Mouse (Mus musculus) forebrain, embryonic 13.5 days (tissue): Measurements from ENCODE around the gene Foxi1. TPM values are rescaled to one million over a fixed set of nuclear protein-coding genes. Genes with fewer than 3 reads are reported as not detected.

Experiments
- ATAC-seq: fragments of 200-750 bp; cut with Nextera tagmentation; 2 replicates; pipeline ENCODE4 v1.8.0; 2017
- H3K27ac ChIP-seq: fragments of 300-500 bp; sonication (generic); 2 replicates; pipeline ENCODE4 v1.5.1; 2015; ENCODE audit warnings: inconsistent platforms, mild to moderate bottlenecking, moderate library complexity
- H3K27me3 ChIP-seq: fragments of 300-500 bp; sonication (generic); 2 replicates; pipeline ENCODE4 v1.6.1; 2015; ENCODE audit warnings: mild to moderate bottlenecking, inconsistent platforms
- H3K36me3 ChIP-seq: fragments of 300-500 bp; sonication (generic); 2 replicates; pipeline ENCODE4 v1.6.1; 2015; ENCODE audit warnings: mild to moderate bottlenecking, inconsistent platforms; ENCODE audit not compliant: poor library complexity, severe bottlenecking
- H3K4me1 ChIP-seq: fragments of 300-500 bp; sonication (generic); 2 replicates; pipeline ENCODE4 v1.6.1; 2015; ENCODE audit warnings: inconsistent platforms
- H3K4me2 ChIP-seq: fragments of 300-500 bp; sonication (generic); 2 replicates; pipeline ENCODE4 v1.6.1; 2015; ENCODE audit warnings: inconsistent platforms, mild to moderate bottlenecking, moderate library complexity
- H3K4me3 ChIP-seq: fragments of 300-500 bp; sonication (generic); 2 replicates; pipeline ENCODE4 v1.5.1; 2015; ENCODE audit warnings: mild to moderate bottlenecking, inconsistent platforms
- H3K9ac ChIP-seq: fragments of 300-500 bp; sonication (generic); 2 replicates; pipeline ENCODE4 v1.6.1; 2015; ENCODE audit warnings: mild to moderate bottlenecking, inconsistent platforms
- H3K9me3 ChIP-seq: fragments of 300-500 bp; sonication (generic); replicated peaks from 2 replicates; pipeline ENCODE4 v1.6.1; 2016; ENCODE audit warnings: inconsistent platforms
- WGBS: fragments of 180-500 bp; shearing (Covaris S2); methylation state at CpG from one replicate; pipeline ENCODE4 v1.1.7; 2015; 5-methylcytosine and 5-hydroxymethylcytosine counted together
- polyA plus RNA-seq: library from polyadenylated mRNA; unstranded; fragments of >200 nt; fragmentation: Nextera tagmentation; extraction: Ambion mirVana; gene quantifications from 2 replicates; pipeline ENCODE4 v1.2.1, GENCODE M21; 2015

Foxi1 gene
- polyA plus RNA-seq, 1 experiment from 2014 or later = not detected

DNA sequence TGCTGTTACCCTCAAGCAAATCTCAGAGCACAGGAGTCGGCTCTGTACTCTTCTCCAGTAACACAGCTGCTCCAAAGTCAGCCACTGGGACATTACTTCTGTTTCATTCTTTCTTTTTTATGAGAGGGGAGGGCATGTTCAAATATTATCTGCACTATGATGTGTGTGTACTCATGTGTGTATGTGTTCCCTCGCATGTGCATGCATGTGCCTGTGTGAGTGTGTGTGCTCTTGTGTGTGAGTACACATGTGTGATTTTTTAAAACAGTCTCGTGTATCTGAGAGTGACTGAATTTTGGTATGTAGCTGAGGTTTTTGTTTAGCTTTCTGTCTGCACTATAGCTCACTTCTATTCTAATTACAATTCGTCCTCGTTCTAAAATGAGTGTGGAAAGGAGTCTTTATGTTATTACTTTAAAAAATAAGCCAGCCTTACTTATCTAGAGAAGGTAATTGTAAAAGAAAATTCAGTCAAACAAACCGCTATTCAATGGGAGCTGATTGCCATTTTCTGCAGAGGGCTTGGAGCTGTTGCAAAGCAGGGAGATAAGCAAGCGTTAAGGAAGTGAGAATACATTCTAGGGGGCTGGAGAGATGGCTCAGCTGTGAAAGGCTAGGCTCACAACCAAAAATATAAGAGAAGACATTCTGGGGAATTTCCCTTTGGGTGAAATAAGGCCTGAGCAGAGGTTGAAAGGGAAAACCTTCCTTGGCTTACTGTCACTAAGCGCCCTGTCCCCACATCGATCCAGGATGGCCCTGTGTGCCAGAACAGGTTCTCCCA is 13.5 kb downstream of the Foxi1 start:
- no peak overlapping the region for H3K4me3 ChIP-seq
- no peak for ATAC-seq
- 72% methylated on average over 9 of the region's 9 CpGs for WGBS
- H3K9me3 ChIP-seq = no peaks in the 10 kb centered on the region
- no peaks in the 10 kb centered on the region for H3K4me1 ChIP-seq
- H3K4me2 ChIP-seq = no peak overlapping the region
- H3K36me3 ChIP-seq = no peaks in the 10 kb centered on the region
- no peak overlapping the region for H3K27ac ChIP-seq
- H3K9ac ChIP-seq = no peak overlapping the region
- H3K27me3 ChIP-seq = no peaks in the 10 kb centered on the region

DNA sequence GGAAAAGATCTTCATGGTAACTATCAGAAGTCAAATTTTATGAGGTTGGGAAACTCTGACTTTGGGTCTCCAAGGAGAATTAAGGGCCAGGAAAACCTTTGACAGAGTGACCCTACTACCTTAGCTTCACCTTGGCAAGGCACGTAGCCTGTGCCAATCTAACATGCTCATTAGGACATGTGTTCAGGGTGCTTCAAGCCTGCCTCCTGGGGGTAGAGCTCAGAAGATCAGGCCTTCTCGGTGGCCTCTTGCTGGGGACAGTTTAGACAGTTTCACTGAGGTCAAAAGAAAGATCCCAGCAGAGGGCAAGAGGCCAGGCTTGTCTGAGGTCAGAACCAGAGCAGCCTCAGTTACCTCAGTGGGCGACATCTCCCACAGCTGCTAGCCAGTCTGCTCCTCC is 14.2 kb downstream of the Foxi1 start:
- 68% methylated on average over 3 of the region's 3 CpGs for WGBS
- Histone ChIP-seq H3K4me3 (no peak overlapping the region), H3K27ac (no peak overlapping the region), H3K4me2 (no peak overlapping the region), H3K4me1 (no peaks in the 10 kb centered on the region), H3K36me3 (no peaks in the 10 kb centered on the region), H3K9ac (no peak overlapping the region), H3K27me3 (no peaks in the 10 kb centered on the region), H3K9me3 (no peaks in the 10 kb centered on the region)
- no peak for ATAC-seq

DNA sequence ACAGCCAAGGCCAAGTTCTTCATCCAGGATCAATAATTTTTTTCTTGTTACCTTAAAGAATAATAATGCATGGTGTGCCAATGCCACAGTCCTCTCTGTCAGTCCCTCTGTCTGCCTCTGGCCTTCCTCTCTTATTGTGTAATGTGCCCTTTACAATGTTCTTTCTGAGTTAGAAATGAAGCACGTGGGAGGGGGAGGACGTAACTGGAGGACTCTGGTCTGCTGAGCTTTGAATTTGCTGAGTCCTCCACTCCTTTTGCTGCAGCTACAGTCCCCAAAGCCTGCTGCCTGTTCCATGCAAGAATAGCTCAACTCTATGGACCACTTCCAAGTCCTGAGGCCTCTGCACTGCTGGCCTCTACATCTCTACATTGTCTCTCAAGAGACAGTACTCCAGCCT is 23.6 kb downstream of the Foxi1 start:
- no peaks in the 10 kb centered on the region for H3K9me3 ChIP-seq
- no peak overlapping the region for H3K27ac ChIP-seq
- H3K4me2 ChIP-seq = no peak overlapping the region
- WGBS = 80% methylated on average over 2 of the region's 2 CpGs
- no peak for ATAC-seq
- no peak overlapping the region for H3K4me3 ChIP-seq
- H3K4me1 ChIP-seq = peaks cover 13% of the 10 kb centered on the region
- no peaks in the 10 kb centered on the region for H3K36me3 ChIP-seq
- no peak overlapping the region for H3K9ac ChIP-seq
- H3K27me3 ChIP-seq = no peaks in the 10 kb centered on the region

DNA sequence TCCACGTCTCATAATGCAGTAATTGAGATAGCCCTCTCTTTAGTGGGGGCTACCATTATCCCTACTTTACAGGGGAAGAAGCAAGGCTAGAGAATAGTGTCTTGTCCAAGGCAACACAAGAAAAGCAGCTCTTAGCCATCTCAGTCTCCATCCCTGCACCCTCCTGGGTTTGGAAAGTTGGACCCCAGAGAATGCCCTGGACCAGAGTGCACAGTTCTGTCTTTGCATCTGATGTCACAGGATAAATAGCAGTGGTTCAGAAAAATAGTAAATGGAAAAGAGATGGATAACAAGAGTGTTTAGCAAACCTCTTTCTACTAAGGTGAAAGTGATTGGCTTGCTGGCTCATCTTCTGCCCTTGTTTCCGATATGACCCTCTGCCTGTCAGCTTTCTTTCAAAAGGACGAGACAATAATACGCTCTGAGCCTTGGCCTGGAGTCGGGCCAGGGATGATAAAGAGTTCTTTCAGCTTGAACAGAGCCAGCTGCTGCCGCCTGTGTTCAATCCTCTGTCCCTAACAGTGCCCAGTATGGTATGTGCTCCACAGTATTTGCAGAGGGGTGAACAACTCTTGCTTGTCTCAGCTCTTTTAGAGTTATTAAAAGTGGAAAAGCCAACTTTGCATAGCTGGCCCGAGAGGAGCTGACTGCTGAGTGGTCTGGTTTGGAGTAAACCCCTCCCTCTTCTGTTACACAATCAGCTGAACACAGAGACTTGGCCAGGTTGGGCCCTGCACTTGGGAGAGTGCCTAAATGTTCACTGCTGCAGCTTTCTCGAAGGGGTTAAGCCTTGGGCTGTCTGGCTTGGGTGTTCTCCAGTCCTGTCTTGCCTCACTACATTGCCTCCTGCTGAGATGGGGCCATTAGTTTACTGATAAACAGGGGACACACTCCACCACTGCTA is 26.4 kb downstream of the Foxi1 start:
- peak; percentile 38; the same call in 1 of the 2 replicates for ATAC-seq
- 28% methylated on average over 8 of the region's 8 CpGs for WGBS

DNA sequence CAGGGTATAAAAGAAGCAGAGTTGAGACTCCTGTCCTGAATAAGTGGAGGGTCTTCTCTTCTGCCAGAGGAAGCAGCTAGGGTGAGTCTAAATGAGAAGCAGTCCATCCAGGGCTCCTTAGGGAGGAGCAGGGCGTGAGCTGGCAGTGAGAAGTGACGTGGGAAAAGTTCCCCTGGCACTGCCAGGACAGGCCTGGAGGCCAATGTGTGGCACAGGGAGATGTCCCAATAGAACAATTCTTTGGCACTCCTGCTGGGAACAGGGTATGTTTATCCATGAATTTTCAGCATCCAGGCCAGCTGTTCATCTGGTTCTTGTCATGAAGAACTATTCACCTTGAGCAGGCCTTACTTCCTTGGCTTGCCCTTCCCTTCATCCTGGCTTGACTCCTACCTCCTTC is 29.1 kb downstream of the Foxi1 start:
- Histone ChIP-seq H3K9ac (no peak overlapping the region), H3K4me3 (no peak overlapping the region), H3K27me3 (no peaks in the 10 kb centered on the region), H3K4me2 (no peak overlapping the region), H3K27ac (no peak overlapping the region), H3K4me1 (peaks cover 13% of the 10 kb centered on the region), H3K36me3 (no peaks in the 10 kb centered on the region), H3K9me3 (no peaks in the 10 kb centered on the region)
- ATAC-seq = no peak
- WGBS = 84% methylated on average over 2 of the region's 2 CpGs

More for the DNA sequence above, 26.4 kb downstream of the Foxi1 start:
- Histone ChIP-seq H3K9ac (no peak overlapping the region), H3K27me3 (no peaks in the 10 kb centered on the region), H3K4me1 (peaks cover 13% of the 10 kb centered on the region), H3K27ac (no peak overlapping the region), H3K9me3 (no peaks in the 10 kb centered on the region), H3K4me3 (no peak overlapping the region), H3K36me3 (no peaks in the 10 kb centered on the region), H3K4me2 (no peak overlapping the region)

DNA sequence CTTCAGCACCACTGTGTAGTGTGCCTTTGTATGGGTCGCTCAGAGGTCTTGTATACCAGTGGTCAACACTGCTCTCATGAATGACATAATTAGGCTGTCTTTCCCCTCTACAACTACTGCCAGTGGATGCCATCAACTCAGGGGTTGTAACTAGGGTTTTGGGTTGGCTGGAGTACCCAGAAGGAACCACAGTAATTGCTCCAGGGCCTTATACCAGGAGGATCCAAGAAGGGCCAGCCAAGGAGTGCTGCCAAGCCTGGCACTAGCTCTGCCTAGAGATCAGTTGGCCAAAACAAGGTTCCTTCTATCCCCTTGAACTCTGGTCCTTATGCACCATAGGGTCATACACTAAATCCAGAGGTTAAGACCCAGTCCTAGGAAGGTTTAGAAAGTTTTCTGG is 31.5 kb downstream of the Foxi1 start:
- no peaks in the 10 kb centered on the region for H3K9me3 ChIP-seq
- no peak overlapping the region for H3K4me2 ChIP-seq
- 79% methylated on average over 1 of the region's 1 CpGs for WGBS
- ATAC-seq = no peak
- no peaks in the 10 kb centered on the region for H3K27me3 ChIP-seq
- H3K4me1 ChIP-seq = peaks cover 4% of the 10 kb centered on the region; the same call in 1 of the 2 replicates
- no peak overlapping the region for H3K9ac ChIP-seq
- no peak overlapping the region for H3K27ac ChIP-seq
- no peak overlapping the region for H3K4me3 ChIP-seq
- no peaks in the 10 kb centered on the region for H3K36me3 ChIP-seq

DNA sequence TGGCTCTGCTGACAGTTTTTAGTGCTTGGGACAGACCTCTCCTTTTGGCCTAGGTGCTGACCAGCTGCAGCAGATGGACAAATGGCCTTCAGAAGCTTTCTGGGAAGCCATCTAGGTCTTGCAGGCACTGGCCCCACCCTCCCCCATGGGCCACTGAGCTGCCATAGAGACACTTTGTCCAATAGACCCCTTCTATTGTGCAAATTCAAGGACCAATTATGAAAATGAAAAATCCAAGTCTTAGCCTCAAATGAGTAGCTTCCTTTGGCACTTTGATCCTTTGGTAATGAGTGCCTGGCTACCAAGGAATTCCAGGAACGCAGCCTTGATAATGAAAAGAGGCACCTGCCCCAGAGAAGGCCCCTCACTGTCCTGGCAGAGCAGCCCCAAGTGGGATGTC is 36.7 kb downstream of the Foxi1 start:
- Histone ChIP-seq H3K27ac (no peak overlapping the region), H3K4me1 (no peaks in the 10 kb centered on the region), H3K9ac (no peak overlapping the region), H3K4me3 (no peak overlapping the region), H3K36me3 (no peaks in the 10 kb centered on the region), H3K27me3 (no peaks in the 10 kb centered on the region), H3K4me2 (no peak overlapping the region), H3K9me3 (no peaks in the 10 kb centered on the region)
- ATAC-seq = no peak
- WGBS = 84% methylated on average over 1 of the region's 1 CpGs

DNA sequence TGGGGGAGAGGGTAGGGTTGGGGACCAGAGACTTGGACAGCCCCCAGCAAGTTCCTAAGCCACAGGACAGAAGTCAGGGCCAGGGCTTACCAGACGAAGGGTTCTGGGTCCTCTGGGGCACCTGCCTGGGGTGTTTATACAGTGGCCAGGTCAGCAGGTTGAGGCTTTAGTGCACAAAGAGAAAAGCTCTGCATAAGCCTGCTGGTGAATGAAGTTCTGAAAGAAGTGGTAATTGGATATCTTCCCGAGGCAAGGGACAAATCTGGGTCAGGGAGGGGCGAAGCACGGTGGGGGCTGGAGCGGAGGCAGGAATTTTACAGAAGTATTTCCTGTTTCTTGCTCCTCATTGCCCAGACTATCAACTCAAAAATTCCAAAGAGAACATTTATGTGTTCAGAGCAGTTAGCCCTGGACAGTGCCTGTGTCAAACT is 38.4 kb downstream of the Foxi1 start:
- H3K4me1 ChIP-seq = no peaks in the 10 kb centered on the region
- H3K36me3 ChIP-seq = no peaks in the 10 kb centered on the region
- no peaks in the 10 kb centered on the region for H3K9me3 ChIP-seq
- ATAC-seq = no peak
- H3K27me3 ChIP-seq = no peaks in the 10 kb centered on the region
- 15% methylated on average over 5 of the region's 5 CpGs for WGBS
- no peak overlapping the region for H3K4me3 ChIP-seq
- H3K4me2 ChIP-seq = no peak overlapping the region
- no peak overlapping the region for H3K9ac ChIP-seq
- no peak overlapping the region for H3K27ac ChIP-seq

DNA sequence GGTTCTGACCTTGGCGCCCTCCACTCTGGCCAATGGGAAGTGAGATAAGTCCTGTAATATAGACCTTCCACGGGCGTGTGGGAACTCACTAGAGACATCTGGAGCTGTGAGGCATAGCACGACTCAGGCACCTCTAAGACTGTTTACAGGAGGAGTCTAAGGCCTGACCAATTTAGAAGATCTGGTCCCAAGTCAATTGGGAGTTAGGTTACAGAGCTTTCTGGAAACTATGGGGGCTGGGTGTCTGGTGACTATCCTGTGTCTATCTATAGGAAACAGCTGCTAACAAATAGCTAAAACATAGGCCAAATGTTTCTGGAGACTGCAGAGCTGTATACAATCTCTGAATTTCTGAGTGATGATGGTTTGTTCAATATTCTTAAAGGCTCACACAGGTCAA is 41.5 kb downstream of the Foxi1 start:
- no peak overlapping the region for H3K4me2 ChIP-seq
- no peaks in the 10 kb centered on the region for H3K27me3 ChIP-seq
- 82% methylated on average over 4 of the region's 4 CpGs for WGBS
- no peaks in the 10 kb centered on the region for H3K36me3 ChIP-seq
- no peak for ATAC-seq
- no peaks in the 10 kb centered on the region for H3K4me1 ChIP-seq
- no peak overlapping the region for H3K4me3 ChIP-seq
- no peak overlapping the region for H3K27ac ChIP-seq
- no peak overlapping the region for H3K9ac ChIP-seq
- H3K9me3 ChIP-seq = peaks cover 5% of the 10 kb centered on the region; the same call in 1 of the 2 replicates

DNA sequence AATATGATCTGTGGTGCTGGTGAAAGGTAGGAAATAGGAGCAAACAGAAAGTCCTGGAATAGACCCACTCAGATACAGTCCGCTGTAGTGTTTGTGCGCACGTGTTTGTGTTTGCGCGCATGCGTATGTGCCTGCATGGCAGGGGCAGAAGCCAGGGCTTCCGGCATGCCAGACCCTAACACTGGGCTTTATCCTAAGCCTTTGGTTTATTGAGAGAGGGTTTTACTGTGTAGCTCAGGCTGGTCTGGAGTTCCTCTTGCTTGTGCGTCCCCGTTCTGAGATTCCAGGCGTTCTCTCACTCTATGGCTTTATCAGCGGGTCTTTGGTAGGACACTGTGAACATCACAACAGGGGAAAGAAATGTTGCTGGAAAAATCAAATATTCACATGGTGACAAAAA is 42.6 kb downstream of the Foxi1 start:
- H3K36me3 ChIP-seq = no peaks in the 10 kb centered on the region
- H3K27ac ChIP-seq = no peak overlapping the region
- no peak for ATAC-seq
- H3K4me3 ChIP-seq = no peak overlapping the region
- no peaks in the 10 kb centered on the region for H3K4me1 ChIP-seq
- peaks cover 7% of the 10 kb centered on the region; the same call in 1 of the 2 replicates for H3K9me3 ChIP-seq
- WGBS = 97% methylated on average over 11 of the region's 11 CpGs
- H3K9ac ChIP-seq = no peak overlapping the region
- no peaks in the 10 kb centered on the region for H3K27me3 ChIP-seq
- H3K4me2 ChIP-seq = no peak overlapping the region

DNA sequence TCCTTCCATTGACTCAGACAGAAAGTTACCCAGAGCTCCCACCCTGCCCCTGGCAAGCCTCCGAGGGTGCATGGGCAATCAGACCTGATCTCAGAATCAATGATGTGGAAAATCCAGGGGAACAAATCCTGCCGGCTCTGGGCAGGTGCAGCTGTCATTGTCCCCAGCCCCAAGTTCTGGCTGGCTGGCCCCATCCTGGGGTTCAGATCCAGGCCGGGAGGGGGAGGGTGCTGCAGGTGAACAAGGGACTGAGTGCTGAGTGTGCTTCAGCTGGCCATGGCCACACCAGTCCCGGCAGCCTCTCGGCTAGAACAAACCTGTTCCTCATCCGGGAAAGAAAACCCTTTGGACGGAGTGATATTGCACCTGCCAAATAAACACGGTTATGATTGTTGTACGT is 49.0 kb downstream of the Foxi1 start:
- no peak overlapping the region for H3K4me2 ChIP-seq
- ATAC-seq = no peak
- no peaks in the 10 kb centered on the region for H3K36me3 ChIP-seq
- H3K27ac ChIP-seq = no peak overlapping the region
- WGBS = 76% methylated on average over 9 of the region's 9 CpGs
- H3K4me3 ChIP-seq = no peak overlapping the region
- H3K27me3 ChIP-seq = no peaks in the 10 kb centered on the region
- H3K4me1 ChIP-seq = no peaks in the 10 kb centered on the region
- peaks cover 7% of the 10 kb centered on the region; the same call in 1 of the 2 replicates for H3K9me3 ChIP-seq
- no peak overlapping the region for H3K9ac ChIP-seq

DNA sequence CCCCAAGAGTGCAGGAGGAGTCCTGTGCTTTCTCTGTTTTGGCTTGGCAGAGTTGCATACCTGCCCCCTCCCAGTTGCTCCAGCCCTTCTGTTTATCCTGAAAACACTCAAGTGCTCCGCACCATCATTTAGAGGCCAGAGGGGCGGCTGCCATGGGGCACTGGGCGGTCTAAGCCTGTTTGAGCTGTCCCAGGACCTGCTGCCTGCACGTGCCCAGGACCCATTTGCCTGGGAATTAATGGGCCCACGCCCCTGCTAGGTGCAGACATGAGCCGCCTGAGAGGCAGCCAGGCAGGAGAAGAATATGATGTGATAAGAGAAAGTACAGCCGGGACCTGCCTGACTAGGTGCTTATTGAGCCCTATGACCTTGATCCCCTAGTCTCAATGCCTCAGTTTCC is 52.7 kb downstream of the Foxi1 start:
- H3K4me3 ChIP-seq = no peak overlapping the region
- no peak overlapping the region for H3K27ac ChIP-seq
- no peak for ATAC-seq
- H3K27me3 ChIP-seq = 0 out of 2 replicates have a peak, but pooled peaks cover 4% of the 10 kb centered on the region
- H3K4me2 ChIP-seq = no peak overlapping the region
- 90% methylated on average over 7 of the region's 7 CpGs for WGBS
- H3K9ac ChIP-seq = no peak overlapping the region
- no peaks in the 10 kb centered on the region for H3K9me3 ChIP-seq
- no peaks in the 10 kb centered on the region for H3K36me3 ChIP-seq
- H3K4me1 ChIP-seq = no peaks in the 10 kb centered on the region
